ENCODE assay signal across 10 mouse cellular contexts in the genomic region with DNA sequence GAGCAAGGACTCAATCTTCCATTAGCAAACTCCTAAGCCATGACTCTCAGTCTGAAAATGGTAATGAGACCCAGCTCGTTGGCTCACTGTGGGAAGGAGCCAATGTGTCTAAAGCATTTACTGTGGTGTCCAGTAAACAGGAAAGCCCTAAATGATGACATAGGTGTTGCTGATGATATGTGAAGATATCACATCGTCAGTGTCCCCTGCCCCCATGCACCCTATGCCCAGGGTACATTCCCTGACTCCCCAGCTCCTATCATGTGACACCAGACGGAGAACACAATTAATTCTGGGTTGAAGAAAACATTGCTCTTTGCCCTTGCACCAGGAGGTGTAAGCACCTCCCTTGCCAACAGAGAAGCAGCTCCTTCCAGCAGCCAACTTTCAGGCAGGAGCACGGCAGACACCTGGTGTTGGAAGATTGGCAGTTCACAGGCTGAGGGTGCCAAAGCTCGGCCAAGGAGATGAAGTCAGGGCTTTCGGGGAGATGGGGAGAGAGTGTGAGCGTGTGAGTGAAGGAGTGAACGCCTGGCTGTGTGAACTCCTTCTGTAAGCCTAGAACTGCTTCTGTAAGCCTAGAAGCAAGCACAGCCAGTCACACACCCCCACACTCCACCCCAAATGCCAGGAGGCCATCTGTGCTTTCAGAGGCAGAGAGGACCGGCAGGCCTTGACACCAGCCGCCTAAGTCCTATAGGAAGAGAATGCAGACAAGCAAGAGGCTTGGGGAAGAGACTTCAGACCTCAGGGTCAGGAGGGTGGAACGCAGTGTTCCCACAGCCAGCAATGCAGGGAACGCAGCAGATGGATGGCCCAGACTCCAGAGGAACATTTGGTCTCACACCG. TPM values are rescaled to one million over a fixed set of nuclear protein-coding genes. Genes with fewer than 3 reads are reported as not detected.
DNase-seq lines count a peak whose midpoint lies in the region; ATAC-seq and TF ChIP-seq lines count a peak whose summit lies in the region.
"Had no signal": no experiment of that assay in that cellular context is flagged by ENCODE, and none has a peak within 500 bp of the region (broad histone marks: within the 10 kb centered on the region; RNA-seq: fewer than 3 reads in every experiment).

No protein-coding gene starts in this region.

- no peak overlapping the region for H3K4me2 ChIP-seq in forebrain, embryonic 16.5 days (ENCODE audit: low read length)
- H3K4me2 ChIP-seq in lung, postnatal 0 days (replicated peaks; ENCODE audit: low read depth, low read length): no peak overlapping the region
- H3K4me2 ChIP-seq: embryonic facial prominence, embryonic 13.5 days had no signal

- no peaks in the 10 kb centered on the region for H3K9me3 ChIP-seq in forebrain, embryonic 16.5 days (ENCODE audit: control insufficient read depth, low read length)
- no peaks in the 10 kb centered on the region for H3K9me3 ChIP-seq in forebrain, embryonic 10.5 days
- H3K9me3 ChIP-seq in lung, postnatal 0 days (ENCODE audit: low read length): no peaks in the 10 kb centered on the region
- H3K9me3 ChIP-seq: embryonic facial prominence, embryonic 13.5 days had no signal

- 64% methylated on average over 13 of the region's 13 CpGs for WGBS in forebrain, embryonic 16.5 days
- 84% methylated on average over 13 of the region's 13 CpGs for WGBS in forebrain, embryonic 10.5 days
- WGBS in lung, postnatal 0 days: 49% methylated on average over 13 of the region's 13 CpGs
- 61% methylated on average over 13 of the region's 13 CpGs for WGBS in lung, adult 2 months

- TF ChIP-seq EP300 in lung, postnatal 0 days (IDR thresholded peaks at IDR 0.05): peak; percentile 43

- H3K4me1 ChIP-seq in forebrain, embryonic 16.5 days (replicated peaks; ENCODE audit: control insufficient read depth, insufficient read depth, low read length): peaks cover 22% of the 10 kb centered on the region
- H3K4me1 ChIP-seq in forebrain, embryonic 10.5 days: peaks cover 5% of the 10 kb centered on the region; the same call in 1 of the 2 replicates
- H3K4me1 ChIP-seq in lung, postnatal 0 days (ENCODE audit: insufficient read depth, low read depth, low read length): no peaks in the 10 kb centered on the region
- H3K4me1 ChIP-seq in lung, adult 2 months (ENCODE audit: control insufficient read depth, insufficient read depth, low read length): 0 out of 2 replicates have a peak, but pooled peaks cover 2% of the 10 kb centered on the region

- no peak overlapping the region for H3K9ac ChIP-seq in forebrain, embryonic 16.5 days (replicated peaks; ENCODE audit: low read depth, low read length)
- no peak overlapping the region for H3K9ac ChIP-seq in lung, postnatal 0 days (replicated peaks; ENCODE audit: low read depth)
- H3K9ac ChIP-seq: embryonic facial prominence, embryonic 13.5 days had no signal

- no peaks in the 10 kb centered on the region for H3K36me3 ChIP-seq in forebrain, embryonic 16.5 days (ENCODE audit: control insufficient read depth, insufficient read depth)
- no peaks in the 10 kb centered on the region for H3K36me3 ChIP-seq in forebrain, embryonic 10.5 days (replicated peaks)
- no peaks in the 10 kb centered on the region for H3K36me3 ChIP-seq in lung, postnatal 0 days (ENCODE audit: insufficient read depth, low read length)
- H3K36me3 ChIP-seq: embryonic facial prominence, embryonic 13.5 days had no signal

- TF ChIP-seq POLR2A in lung, adult 2 months (IDR thresholded peaks at IDR 0.05; ENCODE audit: borderline replicate concordance, extremely low read depth, low read depth, low read length): no peak

- H3K27ac ChIP-seq in forebrain, embryonic 16.5 days (ENCODE audit: low read length): peak overlapping the region; percentile 39
- no peak overlapping the region for H3K27ac ChIP-seq in forebrain, embryonic 10.5 days
- H3K27ac ChIP-seq in lung, postnatal 0 days (ENCODE audit: low read length): peak overlapping the region; percentile 35
- H3K27ac ChIP-seq: embryonic facial prominence, embryonic 13.5 days; macrophage had no signal

- TF ChIP-seq CTCF in lung, postnatal 0 days (IDR thresholded peaks at IDR 0.05): no peak
- TF ChIP-seq CTCF in lung, adult 2 months (IDR thresholded peaks at IDR 0.05; ENCODE audit: insufficient read depth, low read length): no peak

- DNase-seq in forebrain, embryonic 10.5 days (ENCODE audit: extremely low spot score, low spot score): no peak
- DNase-seq in lung, postnatal 0 days (ENCODE audit: low spot score): peak; percentile 64
- DNase-seq in lung, adult 2 months: no peak
- peak; percentile 55 for DNase-seq in kidney, postnatal 14 days
- peak; percentile 48 for DNase-seq in telencephalon, adult 2 months (ENCODE audit: low read depth, low spot score)
- DNase-seq in adrenal gland, adult 8-10 months: no peak
- DNase-seq in natural killer cell, adult 2 months (ENCODE audit: low spot score in 2 of 2): no peak

- no peak overlapping the region for H3K4me3 ChIP-seq in forebrain, embryonic 16.5 days (replicated peaks; ENCODE audit: low read length)
- H3K4me3 ChIP-seq in forebrain, embryonic 10.5 days: no peak overlapping the region
- no peak overlapping the region for H3K4me3 ChIP-seq in lung, postnatal 0 days (ENCODE audit: low read depth, low read length)
- H3K4me3 ChIP-seq in lung, adult 2 months (replicated peaks; ENCODE audit: extremely low read depth, low read depth, low read length): no peak overlapping the region
- H3K4me3 ChIP-seq: embryonic facial prominence, embryonic 13.5 days had no signal

- peak; percentile 22; the same call in 1 of the 2 replicates for ATAC-seq in forebrain, embryonic 16.5 days
- ATAC-seq in lung, postnatal 0 days: peak; percentile 77

- no peaks in the 10 kb centered on the region for H3K27me3 ChIP-seq in forebrain, embryonic 16.5 days (replicated peaks; ENCODE audit: control insufficient read depth, insufficient read depth, low read length)
- no peaks in the 10 kb centered on the region for H3K27me3 ChIP-seq in forebrain, embryonic 10.5 days (ENCODE audit: poor library complexity, severe bottlenecking)
- no peaks in the 10 kb centered on the region for H3K27me3 ChIP-seq in lung, postnatal 0 days (replicated peaks; ENCODE audit: insufficient read depth, low read length)
- H3K27me3 ChIP-seq: embryonic facial prominence, embryonic 13.5 days had no signal

RNA-seq across cellular contexts. Expression of a gene that starts 13.9 kb away (rescaled TPM):
- 0.32 TPM in 1 of 2 replicates, not detected in the other for polyA plus RNA-seq in forebrain, embryonic 16.5 days (2015; fragmentation: Nextera tagmentation; extraction: Ambion mirVana)
- polyA plus RNA-seq in forebrain, embryonic 10.5 days (2016; fragmentation: Nextera tagmentation; extraction: Ambion mirVana): not detected in 2 replicates
- not detected in 2 replicates for polyA plus RNA-seq in lung, postnatal 0 days (2015; fragmentation: Nextera tagmentation; extraction: Ambion mirVana)
- polyA plus RNA-seq in lung, adult 2 months (2012; rRNA removed): 1.7 TPM in 1 of 2 replicates, not detected in the other
- total RNA-seq in adrenal gland, adult 8-10 months (2022): not detected
- polyA plus RNA-seq: macrophage had no signal

RNA-seq across cellular contexts. Expression of a gene that starts 40.6 kb away (rescaled TPM):
- polyA plus RNA-seq in forebrain, embryonic 16.5 days (2015; fragmentation: Nextera tagmentation; extraction: Ambion mirVana): 21.3 and 21.5 TPM in 2 replicates
- polyA plus RNA-seq in forebrain, embryonic 10.5 days (2016; fragmentation: Nextera tagmentation; extraction: Ambion mirVana): 0.14 and 0.36 TPM in 2 replicates
- polyA plus RNA-seq in lung, postnatal 0 days (2015; fragmentation: Nextera tagmentation; extraction: Ambion mirVana): 4.8 and 4.9 TPM in 2 replicates
- polyA plus RNA-seq in lung, adult 2 months (2012; rRNA removed): 7.6 and 9.1 TPM in 2 replicates
- 100 to 1,000 TPM; 162 to 296 (median 242) TPM for total RNA-seq in adrenal gland, adult 8-10 months (2022)
- polyA plus RNA-seq: macrophage had no signal

RNA-seq across cellular contexts. Expression of a gene that starts 56.9 kb away (rescaled TPM):
- 11.1 and 16.4 TPM in 2 replicates for polyA plus RNA-seq in forebrain, embryonic 16.5 days (2015; fragmentation: Nextera tagmentation; extraction: Ambion mirVana)
- polyA plus RNA-seq in forebrain, embryonic 10.5 days (2016; fragmentation: Nextera tagmentation; extraction: Ambion mirVana): 1.6 and 2.1 TPM in 2 replicates
- polyA plus RNA-seq in lung, postnatal 0 days (2015; fragmentation: Nextera tagmentation; extraction: Ambion mirVana): 4.5 TPM in 2 replicates
- polyA plus RNA-seq in lung, adult 2 months (2012; rRNA removed): 7.9 and 11.3 TPM in 2 replicates
- total RNA-seq in adrenal gland, adult 8-10 months (2022): 1 to 10 TPM; 1.6 to 2.6 (median 2.0) TPM

Comparison
In these comparisons a context has a peak if more than half of its experiments do, and no peak if none do; other contexts are left out.
1. DNase-seq: peak in lung, postnatal 0 days (single experiment), kidney, postnatal 14 days (single experiment) and telencephalon, adult 2 months (single experiment); none in forebrain, embryonic 10.5 days (single experiment), lung, adult 2 months (single experiment), adrenal gland, adult 8-10 months (single experiment) and natural killer cell, adult 2 months (0 of 2).